Mouse (Mus musculus): ENCODE data around the gene Olfr90. TPM values are rescaled to one million over a fixed set of nuclear protein-coding genes. Genes with fewer than 3 reads are reported as not detected.

The Olfr90 gene
- polyA plus RNA-seq, 2 experiments from 2014 or later: 0.11 TPM; not detected in 1

DNA sequence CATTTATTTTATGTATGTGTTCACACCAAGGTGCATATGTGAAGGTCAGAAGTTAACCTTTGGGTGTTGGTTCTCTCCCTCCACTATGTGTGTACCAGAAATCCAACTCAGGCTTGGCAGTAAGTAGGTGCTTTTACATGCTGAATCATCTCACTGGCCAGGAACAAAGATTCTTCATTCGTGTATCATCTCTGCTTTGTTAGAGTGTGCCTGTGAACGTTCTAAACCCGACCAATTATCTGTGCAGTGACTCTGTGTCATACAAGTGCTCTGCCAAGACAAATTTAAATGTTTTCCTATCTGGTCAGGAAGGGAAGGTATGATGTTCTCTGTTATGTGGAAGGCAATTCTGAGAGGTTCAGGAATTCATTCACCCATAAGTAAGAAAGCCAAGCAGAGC is 26.9 kb downstream of the Olfr90 start:
- ATAC-seq: no peak

DNA sequence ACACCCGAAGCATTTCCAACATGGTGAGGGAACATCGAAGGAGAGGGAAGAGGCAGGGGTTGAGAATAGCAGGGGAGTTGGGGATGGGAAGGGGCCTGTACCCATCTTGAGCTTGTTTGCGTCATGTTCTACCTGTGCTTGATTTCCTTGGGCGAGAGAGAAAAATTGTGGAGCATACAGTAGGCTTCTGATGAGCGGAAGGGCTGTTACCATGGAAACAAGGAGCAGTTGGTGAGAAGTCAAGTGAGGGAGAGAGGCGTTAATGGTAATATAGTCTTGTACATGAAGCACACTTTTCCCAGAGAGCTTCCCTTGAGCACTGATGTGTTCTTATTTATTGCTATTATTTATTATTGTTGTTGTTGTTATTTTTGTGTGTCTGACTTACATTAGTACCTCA is 31.3 kb downstream of the Olfr90 start:
- ATAC-seq: no peak

DNA sequence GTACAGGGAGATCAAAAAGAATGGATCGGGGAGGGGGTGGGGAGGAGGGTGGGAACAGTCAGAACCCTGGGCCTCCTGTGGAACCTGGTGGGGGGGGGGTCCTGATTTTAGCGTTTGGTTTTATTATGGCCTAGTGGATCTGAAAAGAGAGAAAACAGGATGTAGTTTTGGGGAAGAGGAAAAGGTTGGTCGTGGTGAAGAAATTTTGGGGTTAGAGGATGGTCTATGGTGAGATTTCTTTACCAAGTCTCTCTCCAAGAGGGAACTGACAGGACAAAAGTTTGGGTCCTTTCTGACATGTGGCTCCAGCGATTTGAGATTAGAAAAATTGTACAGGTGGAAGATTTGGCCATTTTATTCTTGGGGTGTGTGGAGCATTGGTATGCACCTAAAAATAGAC is 36.6 kb downstream of the Olfr90 start:
- no peak for ATAC-seq

DNA sequence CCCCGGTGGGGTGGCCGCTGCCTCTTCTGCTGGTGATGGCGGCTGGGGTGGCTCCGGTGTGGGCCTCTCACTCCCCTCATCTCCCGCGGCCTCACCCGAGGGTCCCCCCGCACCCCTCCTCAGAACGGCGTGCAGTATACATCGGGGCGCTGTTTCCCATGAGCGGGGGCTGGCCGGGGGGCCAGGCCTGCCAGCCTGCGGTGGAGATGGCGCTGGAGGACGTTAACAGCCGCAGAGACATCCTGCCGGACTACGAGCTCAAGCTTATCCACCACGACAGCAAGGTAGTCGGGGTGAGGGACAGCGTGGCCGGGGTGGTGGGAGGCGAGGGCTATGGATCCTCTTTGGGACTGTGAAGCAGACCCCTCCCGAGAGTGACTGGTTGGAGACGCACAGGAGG is 37.4 kb downstream of the Olfr90 start:
- no peak for ATAC-seq

DNA sequence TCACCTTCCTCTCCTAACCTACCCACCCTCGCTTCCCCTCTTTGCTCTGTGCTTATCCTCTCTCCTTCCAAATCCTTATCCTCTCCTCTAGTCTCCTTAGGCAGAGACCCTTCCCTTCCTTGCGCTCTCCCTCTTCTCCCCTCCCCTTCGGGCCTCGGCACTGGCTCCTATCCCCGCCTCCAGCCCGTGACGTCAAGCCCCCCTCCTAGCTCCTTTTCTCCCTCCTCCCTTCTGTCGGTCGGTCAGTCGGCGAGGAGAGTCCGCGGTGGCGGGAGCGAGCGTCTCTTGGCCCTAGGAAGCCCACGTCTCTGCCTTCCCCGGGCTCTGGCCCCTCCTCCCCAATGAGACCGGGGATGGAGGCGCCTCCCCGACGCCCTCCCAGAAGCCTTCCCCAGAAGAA is 37.9 kb downstream of the Olfr90 start:
- no peak for ATAC-seq

DNA sequence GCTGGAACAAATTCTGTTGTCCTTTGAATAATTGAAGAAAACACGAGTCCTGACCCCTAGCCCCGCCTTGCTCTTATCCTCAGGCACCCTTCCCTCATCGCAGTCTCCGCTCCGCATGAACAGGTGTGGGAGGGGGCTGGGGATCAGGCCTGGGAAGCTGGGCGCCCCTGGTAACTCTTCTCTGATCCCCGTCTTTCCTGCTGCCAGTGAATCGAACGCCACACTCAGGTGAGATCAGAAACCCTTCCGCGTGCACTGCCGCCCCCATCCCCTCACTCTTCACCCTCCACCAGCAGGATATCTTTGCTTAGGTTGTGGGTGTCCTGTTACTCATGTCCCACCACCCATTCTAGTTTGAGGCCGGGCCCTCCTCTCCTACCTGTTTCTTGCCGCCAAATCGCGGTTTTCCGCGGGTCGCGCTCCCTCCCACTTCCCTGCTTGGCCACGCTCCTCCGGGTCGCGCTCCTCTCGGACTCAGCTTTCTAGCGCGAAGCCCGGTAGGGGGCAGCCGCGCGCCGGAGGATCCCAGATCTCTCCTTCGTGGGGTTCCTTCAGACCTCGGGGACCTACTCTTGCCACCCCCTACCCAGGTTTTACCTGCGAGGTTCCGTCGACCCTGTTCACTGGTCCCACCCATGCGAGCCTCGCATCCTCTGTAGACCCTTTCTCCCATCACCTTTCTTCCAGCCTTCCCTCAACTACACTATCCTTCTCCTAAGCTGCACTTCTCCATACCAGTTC is 38.6 kb downstream of the Olfr90 start:
- ATAC-seq: no peak

DNA sequence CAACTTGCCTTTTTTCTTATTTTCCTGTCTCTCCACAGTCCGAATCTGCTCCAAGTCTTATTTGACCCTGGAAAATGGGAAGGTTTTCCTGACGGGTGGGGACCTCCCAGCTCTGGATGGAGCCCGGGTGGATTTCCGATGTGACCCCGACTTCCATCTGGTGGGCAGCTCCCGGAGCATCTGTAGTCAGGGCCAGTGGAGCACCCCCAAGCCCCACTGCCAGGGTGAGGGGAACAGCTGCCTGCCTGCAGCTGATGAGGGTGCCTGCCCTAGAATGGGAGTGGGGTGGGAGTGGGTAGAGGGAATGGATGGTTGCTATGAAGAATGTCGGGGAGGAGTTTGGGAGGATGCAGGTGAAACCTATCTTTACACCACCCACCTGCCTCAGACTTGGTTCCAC is 39.9 kb downstream of the Olfr90 start:
- no peak for ATAC-seq

DNA sequence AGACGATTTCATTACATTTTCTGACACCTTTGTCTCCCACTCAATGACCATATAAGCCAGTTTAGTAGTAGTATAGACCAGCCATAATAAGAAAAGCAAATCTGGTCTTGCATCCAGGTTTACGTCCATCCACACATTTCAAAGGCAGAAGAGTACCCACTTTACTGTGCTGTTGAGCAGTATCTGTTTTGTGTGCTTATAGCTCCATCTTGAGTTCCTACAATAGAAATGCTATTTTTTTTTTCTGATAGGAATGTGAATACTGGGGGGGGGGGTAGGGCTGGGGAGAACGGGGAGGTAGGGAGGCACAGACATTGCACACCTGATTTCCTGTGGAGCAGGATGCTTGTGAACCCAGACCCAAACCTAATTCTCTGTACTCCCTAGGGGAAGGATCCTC is 40.3 kb downstream of the Olfr90 start:
- ATAC-seq: no peak

DNA sequence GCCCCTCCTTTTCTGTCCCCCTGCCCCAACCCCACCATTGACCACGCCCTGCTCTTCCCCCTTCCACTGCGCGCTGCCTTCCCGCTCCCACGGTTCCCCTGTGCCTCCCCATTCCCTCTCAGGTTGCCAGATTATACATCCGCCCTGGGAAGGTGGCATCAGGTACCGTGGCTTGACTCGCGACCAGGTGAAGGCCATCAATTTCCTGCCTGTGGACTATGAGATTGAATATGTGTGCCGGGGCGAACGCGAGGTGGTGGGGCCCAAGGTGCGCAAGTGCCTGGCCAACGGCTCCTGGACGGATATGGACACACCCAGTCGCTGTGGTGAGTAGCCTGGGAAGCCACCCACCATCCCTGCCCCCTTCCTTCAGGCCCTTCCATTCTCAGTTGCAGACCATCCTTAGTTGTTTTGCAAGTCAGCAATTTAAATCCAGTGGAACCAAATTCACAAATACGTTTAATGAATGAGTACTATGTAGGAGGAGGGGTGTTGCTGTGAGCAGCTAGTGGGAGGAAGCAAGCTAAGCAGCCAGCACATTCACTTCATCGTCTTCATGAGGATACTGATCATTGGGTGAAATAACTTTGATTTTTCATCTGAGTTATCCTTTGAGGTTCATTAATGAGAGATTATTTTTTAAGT is 40.8 kb downstream of the Olfr90 start:
- no peak for ATAC-seq

DNA sequence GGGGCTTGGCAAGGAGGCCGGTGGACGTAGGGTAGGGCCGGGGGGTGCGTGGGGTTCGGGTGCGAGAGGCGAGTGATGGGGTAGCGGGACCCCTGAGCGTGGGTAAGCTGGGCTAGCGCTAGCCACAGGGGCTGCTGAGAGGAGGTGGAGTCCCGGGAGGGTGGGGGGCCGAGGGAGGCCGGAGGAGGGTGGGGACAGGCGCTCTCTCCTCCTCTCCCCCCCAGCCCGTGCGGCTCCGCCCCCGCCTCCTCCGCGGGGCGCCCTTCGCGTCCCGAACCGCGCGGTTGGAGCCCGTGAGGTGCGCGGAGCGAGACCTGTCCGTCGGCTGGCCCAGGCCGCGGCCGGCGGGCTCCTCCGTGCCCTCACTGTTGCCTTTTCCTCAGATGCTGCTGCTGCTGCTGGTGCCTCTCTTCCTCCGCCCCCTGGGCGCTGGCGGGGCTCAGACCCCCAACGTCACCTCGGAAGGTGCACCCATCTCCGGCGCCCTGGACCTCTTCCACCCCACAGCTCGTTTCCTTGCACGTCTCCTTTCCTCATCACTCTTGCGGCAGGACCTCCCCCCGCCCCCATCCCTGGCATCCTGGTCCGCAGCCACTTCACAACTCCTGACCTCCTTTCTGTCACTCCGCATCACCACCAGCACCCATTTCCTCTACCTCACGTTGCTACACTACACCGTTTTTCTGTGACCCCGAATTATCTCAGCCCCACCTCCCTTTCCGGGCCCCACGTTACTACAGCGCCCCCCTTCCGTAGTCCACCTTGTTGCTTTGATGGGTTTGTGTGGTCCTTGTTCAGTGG is 41.8 kb downstream of the Olfr90 start:
- ATAC-seq: peak; percentile 57

DNA sequence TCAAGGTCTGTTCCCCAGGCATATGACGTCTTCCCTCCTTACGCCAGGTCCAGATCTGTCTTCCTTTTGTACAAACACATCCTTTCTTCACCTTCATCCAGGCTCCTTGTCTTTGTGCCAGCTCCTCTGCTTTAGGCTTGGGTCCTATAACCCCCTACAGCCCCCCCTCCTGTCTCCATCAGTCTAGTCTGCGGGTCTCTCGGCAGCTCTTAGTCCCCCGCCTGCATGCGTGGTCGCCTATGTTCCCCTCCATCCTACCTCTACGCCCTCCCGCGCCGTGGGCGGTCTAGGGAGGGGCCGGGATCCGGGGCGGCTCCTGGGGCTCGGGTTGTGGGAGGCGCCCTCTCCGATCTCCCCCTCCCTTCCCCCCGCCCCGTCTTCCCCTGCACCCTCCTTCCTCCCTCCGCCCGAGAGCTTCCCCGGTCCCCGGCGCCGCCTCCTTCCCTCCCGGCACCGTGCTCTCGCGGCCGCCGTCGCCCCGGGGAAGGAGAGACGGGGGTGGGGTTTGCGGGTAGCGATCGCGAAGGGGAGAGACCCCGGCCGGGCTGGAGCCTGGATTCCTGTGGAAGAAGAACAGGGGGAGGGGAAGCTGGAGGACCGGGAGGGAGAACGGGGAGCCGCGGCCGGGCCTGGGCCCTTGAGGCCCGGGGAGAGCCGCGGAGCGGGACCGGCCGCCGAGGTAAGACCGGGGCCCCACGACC is 42.5 kb downstream of the Olfr90 start, which contains the start of gene Gabbr1:
Gene Gabbr1 (plus strand): TSS at position 356 of the 701 bp plus-strand sequence.
- ATAC-seq: peak; percentile 76

DNA sequence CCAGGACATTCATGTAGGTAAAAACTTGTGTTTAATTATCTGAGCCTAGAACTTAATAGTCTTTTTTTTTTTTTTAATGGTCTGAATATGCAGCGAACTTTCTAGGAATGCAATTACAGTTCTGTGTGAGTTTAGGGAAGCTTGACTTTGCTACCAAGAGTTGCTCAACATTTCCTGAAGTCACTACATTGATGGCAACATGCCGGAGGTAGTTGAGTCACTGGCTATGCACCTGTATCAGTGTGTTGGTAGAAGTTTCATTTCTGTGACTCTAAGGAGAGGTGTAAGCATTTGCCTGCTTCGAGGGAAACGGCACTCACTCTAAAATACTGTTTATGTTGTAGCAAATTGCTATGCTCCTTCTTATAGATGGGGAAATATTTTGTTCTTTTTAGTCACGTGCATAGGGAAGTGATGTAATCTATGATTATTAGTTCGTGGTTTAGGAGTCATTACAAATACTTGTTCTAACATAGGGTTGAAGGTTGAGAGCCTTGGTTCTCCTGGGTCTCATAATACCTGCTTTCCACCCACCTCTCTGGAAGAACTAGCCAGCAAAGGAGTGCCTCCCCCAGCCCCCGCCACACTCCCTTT is 43.6 kb downstream of the Olfr90 start:
- no peak for ATAC-seq

DNA sequence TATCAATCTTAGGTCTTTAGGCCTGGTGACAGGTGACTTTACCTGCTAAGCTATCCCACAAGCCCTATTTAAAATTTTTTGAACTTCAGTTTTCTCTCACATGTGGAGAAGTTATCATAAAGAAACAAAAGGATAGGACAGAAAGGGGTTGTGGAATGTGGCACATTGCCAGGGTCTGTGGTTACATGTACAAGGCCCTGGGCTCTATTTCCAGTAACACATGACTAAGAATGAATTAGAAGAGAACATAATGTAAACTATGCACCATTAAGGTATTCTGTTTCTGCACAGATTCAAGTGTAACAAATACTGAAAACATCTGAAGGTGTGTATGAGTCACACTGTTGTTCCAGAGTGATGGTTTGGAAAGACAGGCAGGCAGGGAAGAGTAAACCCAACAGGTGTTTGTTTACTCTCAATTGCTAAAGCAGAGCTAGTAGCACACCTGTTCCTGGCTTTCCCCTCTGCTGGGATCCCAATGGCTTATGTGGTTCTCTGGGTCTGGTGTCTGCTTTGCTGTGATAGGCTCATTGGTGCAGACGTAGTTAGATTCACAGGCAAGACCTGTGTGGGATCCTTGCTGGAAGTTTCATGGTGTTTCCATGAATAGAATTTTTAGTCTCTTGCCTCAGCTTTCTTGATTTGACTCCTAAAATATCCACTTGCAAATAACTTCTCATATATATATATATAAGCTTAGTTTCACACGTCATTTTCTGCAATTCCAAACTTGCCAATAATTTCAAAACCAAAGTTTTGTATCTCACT is 49.0 kb downstream of the Olfr90 start:
- ATAC-seq: no peak

Other genes with a start within 250 kb of the Olfr90 start
- under 1 TPM in 1 of 2 experiments, not detected in 1; 0.79 TPM for gene Trim15, start 221.3 kb downstream of the Olfr90 start, polyA plus RNA-seq (2017; shearing (Covaris generic))
- gene Trim10, start 218.9 kb downstream of the Olfr90 start, polyA plus RNA-seq (2017; shearing (Covaris generic)): under 1 TPM in 1 of 2 experiments, not detected in 1; 0.28 TPM
- not detected for gene Trim40, start 198.4 kb downstream of the Olfr90 start, polyA plus RNA-seq (2017; shearing (Covaris generic))
- not detected for gene Trim31, start 190.4 kb downstream of the Olfr90 start, polyA plus RNA-seq (2017; shearing (Covaris generic))
- not detected for gene Rnf39, start 145.6 kb downstream of the Olfr90 start, polyA plus RNA-seq (2017; shearing (Covaris generic))
- gene Ppp1r11, start 136.8 kb downstream of the Olfr90 start, polyA plus RNA-seq (2017; shearing (Covaris generic)): 100 to 1,000 TPM; 196 to 201 TPM
- 10 to 100 TPM; 67.9 to 82.1 TPM for gene Znrd1, start 129.9 kb downstream of the Olfr90 start, polyA plus RNA-seq (2017; shearing (Covaris generic))
- 1 to 10 TPM; 5.5 to 8.2 TPM for gene Znrd1as, start 129.9 kb downstream of the Olfr90 start, polyA plus RNA-seq (2017; shearing (Covaris generic))
- gene 2410137M14Rik, start 107.3 kb downstream of the Olfr90 start, polyA plus RNA-seq (2017; shearing (Covaris generic)): not detected
- gene H2-M5, start 99.0 kb downstream of the Olfr90 start, polyA plus RNA-seq (2017; shearing (Covaris generic)): not detected
- not detected for gene Zfp57, start 87.3 kb downstream of the Olfr90 start, polyA plus RNA-seq (2017; shearing (Covaris generic))
- not detected for gene Mog, start 65.1 kb downstream of the Olfr90 start, polyA plus RNA-seq (2017; shearing (Covaris generic))
- gene Gabbr1, start 42.5 kb downstream of the Olfr90 start, polyA plus RNA-seq (2017; shearing (Covaris generic)): 1 to 10 TPM; 4.7 to 8.6 TPM
- gene Olfr91, start 9.8 kb upstream of the Olfr90 start, polyA plus RNA-seq (2017; shearing (Covaris generic)): not detected
- not detected for gene Olfr92, start 31.6 kb upstream of the Olfr90 start, polyA plus RNA-seq (2017; shearing (Covaris generic))
- gene Olfr93, start 73.0 kb upstream of the Olfr90 start, polyA plus RNA-seq (2017; shearing (Covaris generic)): not detected
- under 1 TPM in 1 of 2 experiments, not detected in 1; 0.70 TPM for gene Ubd, start 105.4 kb upstream of the Olfr90 start, polyA plus RNA-seq (2017; shearing (Covaris generic))
- not detected for gene Olfr94, start 112.5 kb upstream of the Olfr90 start, polyA plus RNA-seq (2017; shearing (Covaris generic))
- gene Olfr95, start 124.6 kb upstream of the Olfr90 start, polyA plus RNA-seq (2017; shearing (Covaris generic)): not detected
- not detected for gene Olfr96, start 131.6 kb upstream of the Olfr90 start, polyA plus RNA-seq (2017; shearing (Covaris generic))
- gene Olfr97, start 148.8 kb upstream of the Olfr90 start, polyA plus RNA-seq (2017; shearing (Covaris generic)): not detected
- gene Olfr98, start 175.2 kb upstream of the Olfr90 start, polyA plus RNA-seq (2017; shearing (Covaris generic)): not detected
- 100 to 1,000 TPM; 131 to 144 TPM for gene H2-M3, start 181.7 kb upstream of the Olfr90 start, polyA plus RNA-seq (2017; shearing (Covaris generic))
- 1 to 10 TPM; 4.3 to 5.5 TPM for gene Olfr99, start 195.0 kb upstream of the Olfr90 start, polyA plus RNA-seq (2017; shearing (Covaris generic))
- gene Olfr101, start 215.8 kb upstream of the Olfr90 start, polyA plus RNA-seq (2017; shearing (Covaris generic)): under 1 TPM; 0.22 to 0.25 TPM
- gene Olfr102, start 228.6 kb upstream of the Olfr90 start, polyA plus RNA-seq (2017; shearing (Covaris generic)): not detected

All from CD4-positive, CD25-positive, alpha-beta regulatory T cell, adult 4 months (primary cell).